Mouse (Mus musculus) gastrocnemius, adult 2 months (tissue): ENCODE results near the gene Olfr1053. TPM values are rescaled to one million over a fixed set of nuclear protein-coding genes. Genes with fewer than 3 reads are reported as not detected.
"Not testable (repeated sequence)": the region's sequence is repeated elsewhere in the genome, so short reads cannot be mapped to it uniquely, and the experiment has no call there.

Experiments used
- DNase-seq: peaks from one replicate; pipeline ENCODE4 v3.0.0; 2022
- H3K27ac ChIP-seq: fragments of 200-600 bp; 2 replicates; pipeline ENCODE4 v1.8.1; 2022; ENCODE audit warnings: mild to moderate bottlenecking
- H3K4me3 ChIP-seq: fragments of 200-600 bp; 2 replicates; pipeline ENCODE4 v1.8.1; 2022; ENCODE audit warnings: mild to moderate bottlenecking, moderate library complexity
- CTCF ChIP-seq: fragments of 200-600 bp; IDR thresholded peaks from 2 replicates; pipeline ENCODE4 v1.8.1; 2022; ENCODE audit warnings: antibody characterized with exemption, mild to moderate bottlenecking, moderate library complexity
- intact Hi-C: fragments of 180-260 bp; cut with DNase I; formaldehyde crosslinking; loops from one replicate; pipeline ENCODE4 v1.15.1; 2025
- long read RNA-seq, 2 experiments: library from polyadenylated mRNA; stranded (forward); transcript quantifications; one replicate each; pipeline ENCODE4 v2.0.0; 2021
- total RNA-seq, 2 experiments: library from RNA; stranded (reverse); gene quantifications; 2 replicates each; pipeline ENCODE4 v1.2.3; 2021

The Olfr1053 gene
- not detected for total RNA-seq
- long read RNA-seq, experiment 1 = 0 reads
- long read RNA-seq, experiment 2 = 0 reads

- no peak for TF ChIP-seq CTCF
- no peak for DNase-seq
- H3K27ac ChIP-seq = no peak within 1 kb of the TSS
- intact Hi-C loops = no loop called here
- no peak within 1 kb of the TSS for H3K4me3 ChIP-seq
Observed at GRCm38 (mm10) chr2:86315184-86315583, at the start of gene Olfr1053. Olfr1053 (minus strand) TSS chr2:86315284.

GRCm38 (mm10) chr2:86362369-86362768 lies 47.3 kb upstream of the Olfr1053 start, which contains the start of gene Olfr1056:
Olfr1056 (minus strand) TSS chr2:86362469.
- H3K27ac ChIP-seq = no peak within 1 kb of the TSS
- no peak for DNase-seq
- intact Hi-C loops = no loop called here
- no peak for TF ChIP-seq CTCF
- no peak within 1 kb of the TSS for H3K4me3 ChIP-seq

- H3K4me3 ChIP-seq, DNase-seq, intact Hi-C loops, H3K27ac ChIP-seq: not testable (repeated sequence)
Observed at GRCm38 (mm10) chr2:86351751-86352150, 36.7 kb upstream of the Olfr1053 start.

- Histone ChIP-seq H3K4me3 (no peak within 1 kb of the TSS), H3K27ac (no peak within 1 kb of the TSS)
- intact Hi-C loops = no loop called here
- no peak for DNase-seq
- no peak for TF ChIP-seq CTCF
Observed at GRCm38 (mm10) chr2:86350184-86350583, 35.1 kb upstream of the Olfr1053 start, which contains the start of gene Olfr1055. Olfr1055 (minus strand) TSS chr2:86350284.

GRCm38 (mm10) chr2:86335333-86335732 lies 20.2 kb upstream of the Olfr1053 start, which contains the start of gene Olfr1054:
Olfr1054 (minus strand) TSS chr2:86335433.
- intact Hi-C loops = loop anchor here (10.0 kb wide), 1 partner anchor 1619 kb away; the partner anchor contains the start of gene Olfr1156
- no peak for DNase-seq
- TF ChIP-seq CTCF = no peak
- H3K27ac ChIP-seq = no peak within 1 kb of the TSS
- H3K4me3 ChIP-seq = no peak within 1 kb of the TSS

- Histone ChIP-seq H3K4me3 (no peak within 1 kb of the TSS), H3K27ac (no peak within 1 kb of the TSS)
- no peak for TF ChIP-seq CTCF
- DNase-seq = no peak
- intact Hi-C loops = no loop called here
Observed at GRCm38 (mm10) chr2:86292155-86292554, 22.9 kb downstream of the Olfr1053 start, which contains the start of gene Olfr1052. Olfr1052 (plus strand) TSS chr2:86292455.

- intact Hi-C loops, H3K27ac ChIP-seq, H3K4me3 ChIP-seq, DNase-seq: not testable (repeated sequence)
Observed at GRCm38 (mm10) chr2:86278988-86279387, 36.1 kb downstream of the Olfr1053 start, which contains the start of gene Olfr1051. Olfr1051 (minus strand) TSS chr2:86279088.

Other genes starting within 250 kb of the Olfr1053 start
- gene Olfr1036, start 241.3 kb downstream of the Olfr1053 start, total RNA-seq = not detected
- gene Olfr1037, start 227.9 kb downstream of the Olfr1053 start, total RNA-seq = not detected
- gene Olfr1039, start 179.4 kb downstream of the Olfr1053 start, total RNA-seq = not detected
- not detected for gene Olfr1040, start 168.6 kb downstream of the Olfr1053 start, total RNA-seq
- gene Olfr1042, start 153.4 kb downstream of the Olfr1053 start, total RNA-seq = not detected
- gene Olfr1043, start 147.8 kb downstream of the Olfr1053 start, total RNA-seq = not detected
- not detected for gene Olfr1044, start 137.5 kb downstream of the Olfr1053 start, total RNA-seq
- not detected for gene Olfr52, start 129.6 kb downstream of the Olfr1053 start, total RNA-seq
- not detected for gene Olfr1045, start 112.3 kb downstream of the Olfr1053 start, total RNA-seq
- gene Olfr1046, start 96.0 kb downstream of the Olfr1053 start, total RNA-seq = not detected
- not detected for gene Olfr1047, start 83.9 kb downstream of the Olfr1053 start, total RNA-seq
- not detected for gene Olfr1048, start 75.0 kb downstream of the Olfr1053 start, total RNA-seq
- gene Olfr1049, start 57.0 kb downstream of the Olfr1053 start, total RNA-seq = not detected
- not detected for gene Olfr1051, start 36.2 kb downstream of the Olfr1053 start, total RNA-seq
- gene Olfr1052, start 22.8 kb downstream of the Olfr1053 start, total RNA-seq = not detected
- not detected for gene Olfr1054, start 20.1 kb upstream of the Olfr1053 start, total RNA-seq
- gene Olfr1055, start 35.0 kb upstream of the Olfr1053 start, total RNA-seq = not detected
- gene Olfr1056, start 47.2 kb upstream of the Olfr1053 start, total RNA-seq = not detected
- not detected for gene Olfr1057, start 63.1 kb upstream of the Olfr1053 start, total RNA-seq
- not detected for gene Olfr1058, start 73.3 kb upstream of the Olfr1053 start, total RNA-seq
- gene Olfr1061, start 98.8 kb upstream of the Olfr1053 start, total RNA-seq = not detected
- not detected for gene Olfr1062, start 111.5 kb upstream of the Olfr1053 start, total RNA-seq
- not detected for gene Olfr1065, start 135.3 kb upstream of the Olfr1053 start, total RNA-seq
- not detected for gene Olfr1066, start 141.0 kb upstream of the Olfr1053 start, total RNA-seq
- not detected for gene Olfr228, start 172.1 kb upstream of the Olfr1053 start, total RNA-seq
- gene Olfr1076, start 193.2 kb upstream of the Olfr1053 start, total RNA-seq = not detected
- gene Olfr1079, start 227.2 kb upstream of the Olfr1053 start, total RNA-seq = not detected
- not detected for gene Olfr1080, start 243.0 kb upstream of the Olfr1053 start, total RNA-seq